Mouse (Mus musculus): ENCODE measurements around the gene Rnf115.

- no peak for TF ChIP-seq CTCF (IDR thresholded peaks at IDR 0.05)
- no peak for TF ChIP-seq EP300 (IDR thresholded peaks at IDR 0.05; ENCODE audit: insufficient read depth, low read depth, low read length)
Measured at GRCm38 (mm10) chr3:96706217-96706616, 21.2 kb upstream of the Rnf115 start.

All from heart, adult 2 months (tissue).